In genomic region chr15:79883352-79883822, GRCm38 (mm10) we compare ENCODE assay signal across 8 mouse cellular contexts. TPM values are rescaled to one million over a fixed set of nuclear protein-coding genes. Genes with fewer than 3 reads are reported as not detected.
DNase-seq lines count a peak whose midpoint lies in the region; ATAC-seq and TF ChIP-seq lines count a peak whose summit lies in the region.

No protein-coding gene starts in this region.

- no peaks in the 10 kb centered on the region for H3K27me3 ChIP-seq in heart, embryonic 13.5 days (replicated peaks)
- peaks cover 3% of the 10 kb centered on the region; the same call in 1 of the 2 replicates for H3K27me3 ChIP-seq in liver, embryonic 11.5 days (replicated peaks; ENCODE audit: control insufficient read depth, insufficient read depth, low read length)
- H3K27me3 ChIP-seq in myocyte (ENCODE audit: control insufficient read depth, insufficient read depth, insufficient read length), result no peaks in the 10 kb centered on the region

- H3K4me3 ChIP-seq in brown adipose tissue, adult 24 weeks (ENCODE audit: insufficient read depth, low read depth, low read length), result peak overlapping the region; percentile 41
- peak overlapping the region; percentile 60 for H3K4me3 ChIP-seq in heart, embryonic 13.5 days
- peak overlapping the region; percentile 56 for H3K4me3 ChIP-seq in liver, embryonic 11.5 days (ENCODE audit: low read depth, low read length)
- H3K4me3 ChIP-seq in myocyte, result peak overlapping the region; percentile 33

- no peaks in the 10 kb centered on the region for H3K79me2 ChIP-seq in myocyte (ENCODE audit: control insufficient read depth, insufficient read depth)

- no peaks in the 10 kb centered on the region for H3K36me3 ChIP-seq in heart, embryonic 13.5 days
- H3K36me3 ChIP-seq in liver, embryonic 11.5 days (ENCODE audit: control insufficient read depth, insufficient read depth, low read length), result no peaks in the 10 kb centered on the region
- no peaks in the 10 kb centered on the region for H3K36me3 ChIP-seq in myocyte (ENCODE audit: control insufficient read depth, insufficient read depth)

- 0% methylated on average over 30 of the region's 30 CpGs for WGBS in heart, embryonic 13.5 days
- WGBS in liver, embryonic 11.5 days, result under 1% methylated on average over 30 of the region's 30 CpGs

- H3K4me1 ChIP-seq in brown adipose tissue, adult 24 weeks (ENCODE audit: control insufficient read depth, insufficient read depth, insufficient read length, low read length), result no peaks in the 10 kb centered on the region
- peaks cover 28% of the 10 kb centered on the region for H3K4me1 ChIP-seq in heart, embryonic 13.5 days
- peaks cover 4% of the 10 kb centered on the region; the same call in 1 of the 2 replicates for H3K4me1 ChIP-seq in liver, embryonic 11.5 days (replicated peaks; ENCODE audit: control insufficient read depth, insufficient read depth, low read length)

- H3K4me2 ChIP-seq in heart, embryonic 13.5 days, result peak overlapping the region; percentile 74
- peak overlapping the region; percentile 82 for H3K4me2 ChIP-seq in liver, embryonic 11.5 days
- peak overlapping the region; percentile 90 for H3K4me2 ChIP-seq in myocyte (ENCODE audit: low read depth)

- no peak overlapping the region for H3ac ChIP-seq in myocyte (ENCODE audit: control insufficient read depth, insufficient read length)

- ATAC-seq in erythroid progenitor cell, adult 5-6 weeks (replicated peaks; ENCODE audit: low FRiP score, poor library complexity, severe bottlenecking), result peak; percentile 93
- ATAC-seq in heart, embryonic 13.5 days (ENCODE audit: extremely low read depth, insufficient number of reproducible peaks, low FRiP score, low TSS enrichment), result peak; percentile 70; the same call in 1 of the 2 replicates
- peak; percentile 85 for ATAC-seq in liver, embryonic 11.5 days (replicated peaks; ENCODE audit: low FRiP score)

- TF ChIP-seq POLR2A in myocyte (IDR thresholded peaks at IDR 0.05; ENCODE audit: insufficient read length, low read depth), result peak; percentile 75

- no peaks in the 10 kb centered on the region for H3K9me3 ChIP-seq in heart, embryonic 13.5 days
- no peaks in the 10 kb centered on the region for H3K9me3 ChIP-seq in liver, embryonic 11.5 days (ENCODE audit: control insufficient read depth, low read length)

- DNase-seq in CD4-positive, CD25-positive, alpha-beta regulatory T cell, adult 2 months (ENCODE audit: low read depth, low spot score), result peak; percentile 94
- DNase-seq in kidney, postnatal 10 days, result peak; percentile 97
- DNase-seq in liver, embryonic 11.5 days (ENCODE audit: low spot score), result peak; percentile 87
- peak; percentile 87 to 97 for DNase-seq in spleen, postnatal 4 days (ENCODE audit: low spot score in 2 of 2)

- peak overlapping the region; percentile 7; the same call in 1 of the 2 replicates for H3K27ac ChIP-seq in brown adipose tissue, adult 24 weeks (replicated peaks; ENCODE audit: low read depth, low read length)
- H3K27ac ChIP-seq in heart, embryonic 13.5 days (replicated peaks), result peak overlapping the region; percentile 87
- no peak overlapping the region; the same call in 1 of the 2 replicates for H3K27ac ChIP-seq in liver, embryonic 11.5 days (ENCODE audit: low read depth, low read length)

- peak overlapping the region; percentile 80 for H3K9ac ChIP-seq in heart, embryonic 13.5 days
- peak overlapping the region; percentile 69 for H3K9ac ChIP-seq in liver, embryonic 11.5 days (ENCODE audit: low read depth, low read length)

TF ChIP-seq in myocyte, 11 proteins besides CTCF, POLR2A, EP300 and RAD21:
- peak; percentile 21 for TF ChIP-seq POLR2AphosphoS2 (IDR thresholded peaks at IDR 0.05; ENCODE audit: insufficient read length, low read depth)
- no peak for TF ChIP-seq SRF (IDR thresholded peaks at IDR 0.05; ENCODE audit: control insufficient read depth, insufficient read length, low read depth)
- TF ChIP-seq MYOD1 (IDR thresholded peaks at IDR 0.05; ENCODE audit: control insufficient read depth in 1 of 3, insufficient read length in 2 of 3, low read depth in 2 of 3), result peak in 1 of 3 experiments; percentile 23

RNA-seq across cellular contexts. Expression of gene Apobec3, which starts 8.1 kb away (rescaled TPM):
- 5.3 and 7.4 TPM in 2 replicates for polyA plus RNA-seq in brown adipose tissue, adult 24 weeks (2012; ENCODE audit: insufficient read depth, insufficient read length, missing spikeins)
- 229 and 314 TPM in 2 replicates for total RNA-seq in erythroid progenitor cell, adult 5-6 weeks (2015; ENCODE audit: low replicate concordance)
- total RNA-seq in erythroid progenitor cell, adult 5-6 weeks (2017; ENCODE audit: low replicate concordance), result 185 and 259 TPM in 2 replicates
- polyA plus RNA-seq in heart, embryonic 13.5 days (2015; fragmentation: Nextera tagmentation; extraction: Ambion mirVana), result 13.5 and 13.9 TPM in 2 replicates
- polyA plus RNA-seq in liver, embryonic 11.5 days (2014; fragmentation: Nextera tagmentation; extraction: Ambion mirVana), result 72.8 and 76.7 TPM in 2 replicates
- 10.0 TPM for polyA plus RNA-seq in myocyte (2012; fragmentation: generic; extraction: Trizol)

RNA-seq across cellular contexts. Expression of gene Cbx6, which starts 48.9 kb away (rescaled TPM):
- polyA plus RNA-seq in brown adipose tissue, adult 24 weeks (2012; ENCODE audit: insufficient read depth, insufficient read length, missing spikeins), result 3.9 and 7.3 TPM in 2 replicates
- total RNA-seq in erythroid progenitor cell, adult 5-6 weeks (2015; ENCODE audit: low replicate concordance), result 13.8 and 20.2 TPM in 2 replicates
- 21.8 and 38.9 TPM in 2 replicates for total RNA-seq in erythroid progenitor cell, adult 5-6 weeks (2017; ENCODE audit: low replicate concordance)
- polyA plus RNA-seq in heart, embryonic 13.5 days (2015; fragmentation: Nextera tagmentation; extraction: Ambion mirVana), result 48.6 and 49.5 TPM in 2 replicates
- polyA plus RNA-seq in liver, embryonic 11.5 days (2014; fragmentation: Nextera tagmentation; extraction: Ambion mirVana), result 16.3 and 16.8 TPM in 2 replicates
- 26.1 TPM for polyA plus RNA-seq in myocyte (2012; fragmentation: generic; extraction: Trizol)

RNA-seq across cellular contexts. Expression of gene Npcd, which starts 49.4 kb away (rescaled TPM):
- polyA plus RNA-seq in brown adipose tissue, adult 24 weeks (2012; ENCODE audit: insufficient read depth, insufficient read length, missing spikeins), result not detected in 2 replicates
- total RNA-seq in erythroid progenitor cell, adult 5-6 weeks (2015; ENCODE audit: low replicate concordance), result not detected in 2 replicates
- not detected in 2 replicates for total RNA-seq in erythroid progenitor cell, adult 5-6 weeks (2017; ENCODE audit: low replicate concordance)
- not detected in 2 replicates for polyA plus RNA-seq in heart, embryonic 13.5 days (2015; fragmentation: Nextera tagmentation; extraction: Ambion mirVana)
- polyA plus RNA-seq in liver, embryonic 11.5 days (2014; fragmentation: Nextera tagmentation; extraction: Ambion mirVana), result not detected in 2 replicates
- 3.2 TPM for polyA plus RNA-seq in myocyte (2012; fragmentation: generic; extraction: Trizol)
